Mouse (Mus musculus): Measurements from ENCODE around the gene Glt1d1. TPM values are rescaled to one million over a fixed set of nuclear protein-coding genes. Genes with fewer than 3 reads are reported as not detected.
"Not testable (repeated sequence)": the region's sequence is repeated elsewhere in the genome, so short reads cannot be mapped to it uniquely, and the experiment has no call there.

The Glt1d1 gene
- total RNA-seq, 2 experiments from 2014 or later: 20.6 to 26.7 TPM

DNA sequence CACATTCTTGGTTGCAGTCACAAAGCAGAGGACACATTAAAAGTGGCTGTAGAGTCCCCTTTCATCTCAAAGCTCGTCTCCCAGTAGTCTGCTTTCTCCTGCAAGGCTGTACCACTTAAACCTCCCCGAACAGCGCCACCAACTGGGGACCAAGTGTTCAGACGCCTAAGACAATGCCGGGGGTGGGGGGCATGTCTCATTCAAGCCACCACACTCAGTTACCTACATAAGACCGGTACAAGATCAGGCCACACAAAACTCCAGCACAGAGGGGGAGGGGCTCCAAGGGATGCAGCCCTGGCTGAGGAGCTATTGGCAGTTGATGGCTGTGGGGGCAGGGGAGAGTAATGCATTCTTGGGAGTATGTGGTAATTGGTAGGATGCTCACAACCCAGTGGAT, 68.1 kb downstream of the Glt1d1 start:
- DNase-seq: no peak

DNA sequence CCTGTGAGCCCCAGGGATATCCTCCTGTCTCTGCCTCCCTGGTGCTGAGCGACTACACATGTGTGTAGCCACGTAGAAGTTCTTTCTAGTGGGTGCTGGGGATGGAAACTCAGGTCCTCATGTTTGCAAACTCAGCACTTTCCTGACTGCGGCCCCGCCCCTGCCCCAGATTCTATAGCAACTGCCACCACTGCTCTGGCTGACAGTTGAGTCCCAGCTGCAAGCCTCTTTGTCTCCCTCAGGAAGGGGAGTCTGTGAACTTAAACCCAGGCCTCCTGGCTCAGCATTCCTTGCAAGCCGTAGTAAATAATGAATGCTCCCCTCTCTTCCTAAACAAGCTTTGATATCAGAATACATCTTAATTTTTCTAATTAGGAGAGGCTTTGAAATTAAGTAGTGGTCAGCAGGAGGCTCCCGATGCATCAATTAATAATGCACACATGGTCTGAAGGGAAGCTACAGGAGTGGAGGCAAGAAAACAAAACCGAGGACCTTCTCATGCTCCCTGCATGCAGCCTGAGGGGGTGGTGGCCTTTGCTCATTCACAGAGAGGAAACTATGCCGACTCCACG, 71.6 kb downstream of the Glt1d1 start:
- DNase-seq: no peak

DNA sequence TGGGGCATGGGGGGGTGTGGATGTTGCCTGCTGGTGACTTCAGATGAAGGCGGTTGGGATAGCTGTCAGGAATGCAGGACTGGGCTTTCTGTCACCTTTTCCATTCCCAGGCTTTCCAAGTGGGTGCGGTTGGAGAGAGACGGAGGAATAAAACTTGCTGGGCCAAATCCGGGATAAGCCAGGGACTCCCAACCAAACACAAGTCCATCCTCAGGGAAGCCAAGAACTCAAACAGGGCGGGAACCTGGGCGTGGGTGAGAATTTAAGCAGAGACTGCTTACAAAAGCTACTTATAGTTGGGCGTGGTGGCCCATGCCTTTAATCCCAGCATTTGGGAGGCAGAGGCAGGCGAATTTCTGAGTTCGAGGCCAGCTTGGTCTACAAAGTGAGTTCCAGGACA, 73.2 kb downstream of the Glt1d1 start:
- no peak for DNase-seq

DNA sequence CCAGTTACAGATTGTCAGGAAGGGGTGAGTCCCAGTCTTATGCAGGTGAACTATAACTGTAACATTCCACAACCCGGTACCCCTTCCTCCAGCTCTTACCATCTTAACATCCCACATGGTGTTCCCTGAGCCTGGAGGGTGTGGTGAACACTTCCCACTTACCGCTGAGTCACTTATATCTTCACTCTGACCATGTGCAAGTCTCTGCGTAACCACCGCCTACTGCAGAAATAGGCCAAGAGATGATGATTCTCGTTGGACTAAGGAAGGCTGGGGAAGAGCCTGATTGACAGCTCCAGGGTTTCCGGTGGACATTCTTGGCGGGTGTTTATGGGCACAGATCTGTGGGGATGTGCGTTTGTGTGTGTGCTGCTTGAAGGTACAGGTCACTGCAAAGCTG, 73.9 kb downstream of the Glt1d1 start:
- DNase-seq: no peak

DNA sequence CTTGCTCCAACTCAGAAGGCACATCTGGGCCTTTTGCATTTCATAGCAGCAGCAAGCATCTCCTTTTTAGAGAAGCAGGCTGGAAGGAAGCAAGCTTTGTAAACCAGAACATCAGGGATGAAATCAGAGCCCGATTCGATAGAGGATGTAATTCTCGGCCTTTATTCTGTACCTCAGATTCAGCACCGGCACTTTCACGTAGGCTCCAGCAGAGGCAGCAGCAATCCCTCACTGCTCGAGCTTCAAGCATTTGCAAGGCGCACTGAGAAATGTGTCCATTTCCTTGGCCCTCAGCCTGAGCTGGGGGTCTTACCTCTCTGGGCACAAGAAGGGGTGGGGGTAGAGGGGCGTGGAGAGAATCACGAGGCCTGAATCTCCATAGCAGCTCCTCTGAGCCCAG, 76.1 kb downstream of the Glt1d1 start:
- no peak for DNase-seq

DNA sequence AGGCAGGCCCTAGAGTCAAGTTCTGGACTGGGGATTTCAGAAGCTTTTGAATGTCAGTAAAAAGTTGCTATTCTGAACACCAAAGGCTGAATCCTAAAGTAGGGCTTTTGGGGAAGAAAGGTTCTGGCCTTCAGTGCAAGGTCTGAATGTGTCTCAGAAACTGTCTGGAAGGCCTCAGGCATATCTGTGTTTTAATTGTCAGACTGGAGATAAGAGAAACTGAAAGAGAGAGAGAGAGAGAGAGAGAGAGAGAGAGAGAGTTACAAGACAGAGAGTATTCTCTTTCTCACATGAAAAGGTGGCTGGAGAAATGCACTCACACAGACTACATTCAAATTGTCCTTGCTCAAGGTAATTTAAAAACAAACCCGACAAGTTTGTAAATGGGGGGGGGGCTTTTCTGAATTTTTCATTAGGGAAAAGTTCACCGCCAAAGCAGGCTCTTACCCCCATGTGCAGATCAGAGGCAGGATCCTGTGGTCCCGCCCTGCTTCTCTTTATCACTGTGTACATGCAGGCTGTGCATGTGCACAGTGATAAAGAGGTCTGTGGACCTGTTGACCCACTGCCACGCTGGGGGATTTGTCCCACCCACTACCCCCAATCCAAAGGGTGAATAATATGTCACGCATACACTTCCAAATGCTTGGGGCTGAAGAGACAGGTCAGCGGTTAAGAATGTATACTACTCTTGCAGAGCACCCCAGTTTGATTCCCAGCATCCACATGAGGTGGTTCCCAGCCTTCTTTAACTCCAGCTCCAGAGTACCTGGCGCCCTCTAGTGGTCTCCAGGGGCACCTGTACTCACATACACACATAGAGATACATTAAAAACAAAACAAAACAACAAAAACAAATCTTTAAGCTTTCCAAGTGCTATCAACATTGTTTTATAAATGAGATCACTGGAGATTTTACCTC, 83.0 kb downstream of the Glt1d1 start:
- DNase-seq: no peak

DNA sequence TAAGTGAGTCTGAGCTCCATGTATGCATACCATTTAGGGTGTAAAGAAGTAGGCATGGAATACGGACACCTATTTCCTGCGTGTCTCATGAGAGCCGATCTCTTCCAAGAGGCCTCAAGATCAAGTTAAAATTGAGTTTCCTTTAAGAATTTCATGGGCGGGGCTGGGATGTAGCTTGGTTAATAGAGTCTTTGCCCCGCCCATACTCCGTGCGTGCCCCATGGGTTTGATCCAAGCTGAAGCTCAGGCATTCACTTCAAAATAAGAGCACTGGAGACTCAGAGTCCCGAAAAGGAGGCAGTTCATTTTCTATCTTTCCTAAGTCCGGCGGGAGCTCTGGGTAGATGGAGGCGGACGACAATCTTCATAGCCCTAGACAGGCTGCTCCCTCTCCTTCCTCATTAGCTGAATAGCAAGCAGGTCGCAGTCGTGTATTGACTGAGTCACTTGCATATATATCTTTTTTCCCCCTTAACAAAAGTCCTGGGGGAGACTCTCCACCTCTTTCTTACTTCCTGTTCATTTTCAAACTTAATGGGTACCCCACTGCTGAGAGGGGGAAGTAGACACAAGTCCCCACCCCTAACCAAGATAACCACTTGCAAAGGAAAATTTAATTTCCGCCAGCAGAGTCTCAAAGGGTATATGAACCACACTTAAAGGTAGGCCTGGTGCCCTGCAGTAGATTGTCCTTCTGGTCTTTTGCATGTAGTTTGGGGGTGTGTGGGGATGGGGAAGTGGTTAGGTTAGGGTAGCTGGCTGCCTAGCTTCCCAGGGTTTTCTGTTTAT, 88.7 kb downstream of the Glt1d1 start:
- no peak for DNase-seq

DNA sequence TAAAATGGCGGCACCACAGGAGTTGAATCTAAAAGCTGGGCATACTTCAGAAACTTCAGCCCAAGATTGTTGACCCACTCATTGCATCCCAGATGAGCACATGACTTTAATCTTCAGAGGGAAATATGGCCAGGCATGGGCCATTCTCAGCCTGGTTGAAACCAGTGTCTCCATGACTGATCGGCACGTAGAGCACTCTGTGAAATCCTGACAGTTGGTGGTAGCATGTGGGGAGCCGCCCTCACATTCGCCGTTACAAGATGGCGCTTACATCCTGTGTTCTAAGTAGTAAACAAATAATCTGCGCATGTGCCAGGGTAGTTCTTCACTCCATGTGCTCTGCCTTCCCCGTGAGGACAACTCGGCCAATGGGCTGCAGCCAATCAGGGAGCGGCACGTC, 90.1 kb downstream of the Glt1d1 start:
- DNase-seq: peak; percentile 41 to 56

DNA sequence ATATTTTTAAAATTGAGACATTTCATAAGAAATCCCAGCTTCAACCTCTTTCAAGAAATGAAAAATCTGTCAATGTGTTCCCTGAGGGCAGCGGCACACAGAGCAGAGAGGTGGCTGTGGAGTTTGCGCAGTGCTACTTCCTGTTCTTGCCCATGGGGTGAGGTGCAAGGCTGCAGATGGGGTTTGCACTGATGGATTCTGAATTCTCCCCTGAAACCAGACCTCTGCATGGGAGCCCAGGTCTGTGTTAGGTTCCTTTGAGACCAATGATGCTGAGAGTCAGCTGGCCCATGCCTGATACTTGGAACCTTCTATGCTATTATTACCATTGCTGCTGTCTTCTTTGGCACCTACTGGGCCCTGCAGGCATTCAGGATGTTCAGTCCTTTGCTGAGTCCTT, 98.3 kb downstream of the Glt1d1 start:
- no peak for DNase-seq

DNA sequence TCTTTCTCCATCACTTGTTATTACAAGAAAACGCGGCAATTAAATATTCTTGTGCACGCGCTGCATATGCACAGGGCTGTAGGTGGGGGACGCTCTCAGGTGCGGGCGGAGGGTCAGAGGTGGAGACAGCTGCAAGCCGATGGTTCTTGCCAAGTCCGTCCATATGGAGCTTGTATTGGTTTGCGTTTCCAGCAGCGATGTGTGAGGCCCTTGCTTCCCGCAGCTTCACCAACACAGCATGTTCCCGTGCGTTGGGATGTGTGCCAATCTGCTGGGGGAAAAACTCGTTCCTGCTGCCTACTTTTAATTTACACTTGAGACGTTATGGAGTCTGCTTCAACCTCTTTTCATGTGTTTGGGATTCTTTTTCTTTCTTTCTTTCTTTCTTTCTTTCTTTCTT, 109.3 kb downstream of the Glt1d1 start:
- DNase-seq: peak; percentile 50 to 58

DNA sequence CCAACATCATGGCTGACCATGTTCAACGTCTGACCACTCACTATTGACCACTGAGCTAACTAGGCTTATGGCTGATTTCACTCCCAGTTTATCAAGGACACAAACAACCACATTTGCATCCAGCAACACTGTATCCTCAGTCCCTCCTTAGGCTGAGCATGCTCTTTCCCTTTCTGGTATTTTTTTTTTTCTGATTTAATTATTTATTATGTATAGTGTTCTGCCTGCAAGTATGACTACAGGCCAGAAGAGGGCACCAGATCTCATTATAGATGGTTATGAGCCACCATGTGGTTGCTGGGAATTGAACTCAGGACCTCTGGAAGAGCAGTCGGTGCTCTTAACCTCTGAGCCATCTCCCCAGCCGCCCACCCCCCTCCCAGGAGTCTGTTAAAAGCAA, 117.5 kb downstream of the Glt1d1 start:
- not testable (repeated sequence) for DNase-seq

DNA sequence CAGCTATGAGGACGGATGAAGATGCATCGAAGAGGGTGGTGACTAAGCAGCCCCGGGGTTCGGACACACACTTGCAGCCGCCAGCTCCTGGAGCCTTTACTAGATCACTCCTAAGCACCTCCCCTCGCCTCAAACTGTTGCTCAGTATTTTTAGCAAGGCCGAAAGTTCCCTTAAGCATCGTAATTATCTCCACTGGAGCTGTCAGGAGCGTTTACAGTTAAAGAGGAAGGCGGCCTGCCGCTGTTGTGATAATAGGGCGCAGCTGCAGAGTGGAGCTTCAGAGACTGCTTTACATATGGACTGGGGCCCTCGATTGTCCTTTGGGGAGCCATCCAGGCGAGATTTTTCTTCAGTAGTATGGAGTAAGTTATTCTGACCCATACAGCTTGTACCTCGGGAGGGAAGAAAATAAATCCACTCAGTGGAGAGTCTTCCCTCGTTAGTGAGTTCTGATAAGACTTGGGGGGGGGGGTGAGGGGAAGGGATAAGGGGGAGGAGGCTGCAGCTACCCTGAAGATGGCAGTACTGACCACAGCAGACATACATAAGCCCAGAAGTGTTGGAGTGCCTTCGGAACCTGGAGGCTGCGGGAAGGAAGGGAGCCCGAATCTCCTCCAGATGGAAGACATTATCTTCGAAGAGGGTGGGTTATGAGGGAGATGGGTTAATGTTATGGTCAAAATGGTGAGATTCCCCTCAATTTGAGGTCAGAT, 119.4 kb downstream of the Glt1d1 start:
- no peak for DNase-seq

DNA sequence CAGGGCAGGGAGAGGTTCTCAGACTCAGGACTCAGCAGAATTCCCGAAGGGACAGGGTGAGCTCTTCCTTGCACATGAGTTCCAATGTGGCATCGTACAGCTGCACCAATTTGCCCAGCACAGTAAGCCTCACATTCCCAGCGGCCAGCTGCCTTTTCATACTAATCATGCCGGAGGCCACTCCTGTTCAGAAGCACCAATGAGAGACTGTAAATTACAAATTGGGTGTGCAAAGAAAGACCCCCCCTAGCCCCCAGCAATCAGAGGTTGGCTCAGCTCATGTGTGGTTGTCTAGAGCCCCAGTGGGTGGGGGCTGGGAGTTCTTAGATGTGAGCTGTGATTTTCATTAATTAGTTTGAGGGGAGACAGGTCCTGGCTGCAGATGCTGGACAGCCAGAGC, 123.5 kb downstream of the Glt1d1 start:
- no peak for DNase-seq

DNA sequence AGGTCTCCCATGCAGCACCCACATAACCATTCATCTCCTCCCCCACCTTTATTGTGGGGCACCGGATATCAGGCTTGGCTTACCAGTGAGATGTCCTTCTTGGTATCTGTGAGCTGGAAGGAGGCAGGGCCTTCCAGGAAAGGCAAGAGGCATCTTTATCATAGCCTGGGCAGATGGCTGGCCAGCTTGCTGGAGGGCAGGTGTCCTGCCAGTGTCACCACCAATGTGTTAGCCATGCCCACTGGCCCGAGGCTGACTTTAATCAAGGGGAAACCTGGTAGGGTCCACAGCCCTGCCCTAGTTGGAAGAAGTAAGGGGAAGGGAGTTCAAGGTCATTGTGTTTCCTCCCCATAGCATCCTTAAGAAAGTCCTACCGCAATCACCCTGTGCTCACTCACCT, 123.9 kb downstream of the Glt1d1 start:
- no peak for DNase-seq

DNA sequence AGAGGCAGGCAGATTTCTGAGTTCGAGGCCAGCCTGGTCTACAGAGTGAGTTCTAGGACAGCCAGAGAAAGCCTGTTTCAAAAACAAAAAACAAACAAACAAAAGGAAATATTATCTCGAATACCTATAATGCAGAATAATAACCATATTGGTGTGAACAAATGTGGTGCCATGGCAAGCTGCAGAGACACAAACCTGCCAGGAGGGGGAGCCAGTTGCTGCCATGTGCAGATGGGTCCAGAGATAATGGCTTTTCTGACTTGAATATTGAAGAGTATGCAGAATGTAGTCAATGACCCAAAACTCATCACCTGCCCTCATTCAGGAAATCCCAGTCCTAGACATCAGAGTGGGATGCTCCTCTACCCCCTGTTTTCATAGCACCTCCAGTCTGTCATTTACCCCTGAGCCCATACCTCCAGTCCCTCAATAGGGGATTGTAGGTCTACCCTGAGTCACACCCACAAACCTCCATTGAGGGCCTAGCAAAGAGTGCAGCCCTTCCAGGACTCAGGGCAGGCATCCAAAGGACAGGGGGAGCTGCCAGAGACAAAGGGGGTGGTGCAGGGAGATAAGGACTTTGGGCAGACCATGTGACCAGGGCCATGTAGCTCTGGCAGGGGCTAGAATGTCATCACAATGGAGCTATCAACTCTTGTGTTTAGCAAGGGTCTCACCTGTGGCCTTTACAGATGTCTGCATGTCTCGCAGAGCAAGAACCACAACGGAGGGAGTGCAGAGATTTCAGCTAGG, 124.8 kb downstream of the Glt1d1 start:
- DNase-seq: no peak

DNA sequence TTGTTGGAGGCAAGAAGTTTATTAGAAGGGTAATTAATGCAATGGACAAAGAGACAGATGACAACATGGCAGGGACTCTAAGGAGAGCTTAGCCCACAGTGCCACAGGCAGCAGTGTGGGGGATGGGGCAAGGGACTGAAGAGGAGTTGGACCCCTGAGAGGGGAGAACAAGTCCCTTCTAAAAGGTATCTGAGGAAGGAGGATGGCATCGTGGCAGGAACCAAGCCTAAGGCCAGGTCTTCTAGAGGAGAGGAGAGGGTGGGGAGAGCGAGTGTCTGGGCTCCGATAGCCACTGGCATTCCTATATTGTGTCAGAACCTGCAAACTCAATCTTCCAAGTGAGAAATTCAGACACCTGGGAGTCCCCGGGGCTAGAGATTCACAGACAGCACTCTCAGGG, 126.5 kb downstream of the Glt1d1 start:
- no peak for DNase-seq

Other genes starting within 250 kb of the Glt1d1 start
- gene Slc15a4, start 635 bp downstream of the Glt1d1 start, total RNA-seq (2021): 10 to 100 TPM; 30.4 to 35.3 TPM

Measured in layer of hippocampus, postnatal 36 days (tissue).